Mouse (Mus musculus): ENCODE measurements around the gene Kcnk4.

- no peak for TF ChIP-seq CTCF (IDR thresholded peaks at IDR 0.05; ENCODE audit: borderline replicate concordance, control insufficient read depth, extremely low read depth, insufficient read depth, low read length, poor library complexity)
- no peak for TF ChIP-seq POLR2A (IDR thresholded peaks at IDR 0.05; ENCODE audit: control insufficient read depth, extremely low read depth, insufficient read depth, low read length, poor library complexity)
Observed at GRCm38 (mm10) chr19:6909021-6909420, 25.3 kb downstream of the Kcnk4 start.

Measured in thymus, adult 2 months (tissue).